Mouse (Mus musculus): ENCODE data around the gene Zfp931.

- TF ChIP-seq POLR2A (IDR thresholded peaks at IDR 0.05; ENCODE audit: low read depth, low read length) = no peak
- no peak for TF ChIP-seq CTCF (IDR thresholded peaks at IDR 0.05; ENCODE audit: borderline replicate concordance, insufficient read depth, low read length)
Observed at GRCm38 (mm10) chr2:178121375-178121688, 43.1 kb upstream of the Zfp931 start.

Measured in embryonic fibroblast, embryonic 13.5 days (primary cell).